Mouse (Mus musculus) liver, postnatal 0 days (tissue): ENCODE measurements at regions not wholly inside any gene's neighbourhood (a gene's known extent, or its start where the extent isn't known, plus 50 kb on each side); places are given as distances from the start of the nearest gene placed in this dataset.

ENCODE experiments used
- CTCF ChIP-seq: sonication (generic); IDR thresholded peaks from 2 replicates; pipeline ENCODE4 v1.5.1; 2016; ENCODE audit warnings: antibody characterized with exemption, low read depth
- EP300 ChIP-seq: IDR thresholded peaks from 2 replicates; pipeline ENCODE4 v1.6.1; 2016; ENCODE audit warnings: antibody characterized with exemption, low read depth, mild to moderate bottlenecking

DNA sequence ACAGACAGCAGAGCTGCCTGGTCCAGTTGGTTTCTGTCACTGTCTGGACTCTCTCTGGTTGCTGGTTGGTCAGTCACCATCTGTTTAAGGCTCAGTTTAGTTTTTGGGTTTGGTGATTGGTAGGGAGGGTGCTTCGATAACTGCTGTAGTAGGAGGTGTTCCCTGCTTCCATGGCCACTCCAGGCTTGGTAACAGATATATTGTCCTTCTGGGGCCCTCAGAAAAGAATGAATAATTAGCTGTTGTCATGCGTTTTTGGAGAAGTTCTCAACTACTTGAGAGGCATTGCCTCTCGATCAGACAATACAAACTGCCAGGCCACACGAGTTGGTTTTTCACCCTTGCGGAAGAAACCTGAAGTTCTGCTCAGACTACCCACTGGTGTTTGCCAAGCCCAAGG, 451.7 kb downstream of the Sox2 start:
- TF ChIP-seq CTCF (no peak), EP300 (no peak)
